ENCODE assay signal across 8 mouse cellular contexts in genomic region chr8:108798012-108798411, GRCm38 (mm10).
DNase-seq lines count a peak whose midpoint lies in the region; ATAC-seq and TF ChIP-seq lines count a peak whose summit lies in the region.

No protein-coding gene starts in this region.

- H3K4me3 ChIP-seq in heart, postnatal 0 days (ENCODE audit: low read depth, low read length) = no peak overlapping the region
- H3K4me3 ChIP-seq in midbrain, embryonic 14.5 days (replicated peaks; ENCODE audit: low read depth, low read length) = no peak overlapping the region

- DNase-seq in retina, postnatal 1 day = peak; percentile 48
- DNase-seq in retina, embryonic 14.5 days (ENCODE audit: low spot score) = no peak
- peak; percentile 11 for DNase-seq in cerebellum, adult 9-11 months
- peak; percentile 55 for DNase-seq in heart, postnatal 0 days (ENCODE audit: low spot score)
- peak; percentile 94 to 95 for DNase-seq in kidney, postnatal 4 days
- DNase-seq in midbrain, embryonic 14.5 days = peak; percentile 80
- peak; percentile 92 for DNase-seq in urinary bladder, postnatal 14 days (ENCODE audit: low spot score)

- peaks cover 13% of the 10 kb centered on the region for H3K4me1 ChIP-seq in heart, postnatal 0 days (ENCODE audit: control insufficient read depth, insufficient read depth)
- peaks cover 16% of the 10 kb centered on the region for H3K4me1 ChIP-seq in midbrain, embryonic 14.5 days (ENCODE audit: control insufficient read depth, insufficient read depth, low read length)

- H3K9me3 ChIP-seq in heart, postnatal 0 days (replicated peaks; ENCODE audit: control insufficient read depth, low read length) = no peaks in the 10 kb centered on the region
- 0 out of 2 replicates have a peak, but pooled peaks cover 5% of the 10 kb centered on the region for H3K9me3 ChIP-seq in midbrain, embryonic 14.5 days (ENCODE audit: control insufficient read depth, low read length)

- H3K27ac ChIP-seq in heart, postnatal 0 days (ENCODE audit: low read depth) = peak overlapping the region; percentile 38
- H3K27ac ChIP-seq in midbrain, embryonic 14.5 days (replicated peaks; ENCODE audit: low read depth, low read length) = peak overlapping the region; percentile 37; the same call in 1 of the 2 replicates

- no peak overlapping the region for H3K4me2 ChIP-seq in heart, postnatal 0 days (ENCODE audit: low read depth, low read length)
- H3K4me2 ChIP-seq in midbrain, embryonic 14.5 days (ENCODE audit: low read length) = no peak overlapping the region; the same call in 1 of the 2 replicates

- peaks cover 35% of the 10 kb centered on the region for H3K36me3 ChIP-seq in heart, postnatal 0 days (replicated peaks; ENCODE audit: control insufficient read depth, insufficient read depth, low read length)
- peaks cover 70% of the 10 kb centered on the region for H3K36me3 ChIP-seq in midbrain, embryonic 14.5 days (ENCODE audit: control insufficient read depth, insufficient read depth, low read length)

- no peaks in the 10 kb centered on the region for H3K27me3 ChIP-seq in heart, postnatal 0 days (ENCODE audit: control insufficient read depth, insufficient read depth, low read length)
- H3K27me3 ChIP-seq in midbrain, embryonic 14.5 days (ENCODE audit: control insufficient read depth, insufficient read depth, low read length) = no peaks in the 10 kb centered on the region

- no peak for TF ChIP-seq CTCF in heart, postnatal 0 days (IDR thresholded peaks at IDR 0.05; ENCODE audit: low read depth)

- ATAC-seq in heart, postnatal 0 days (ENCODE audit: insufficient read depth, low read depth) = peak; percentile 66
- ATAC-seq in midbrain, embryonic 14.5 days (ENCODE audit: low FRiP score, low TSS enrichment) = no peak
- ATAC-seq in activated CD4-positive, CD25-positive, alpha-beta regulatory T cell, adult 4 months = no peak

- no peak overlapping the region for H3K9ac ChIP-seq in heart, postnatal 0 days (replicated peaks; ENCODE audit: low read depth, low read length)
- H3K9ac ChIP-seq in midbrain, embryonic 14.5 days (replicated peaks; ENCODE audit: low read length) = no peak overlapping the region

- TF ChIP-seq EP300 in heart, postnatal 0 days (IDR thresholded peaks at IDR 0.05; ENCODE audit: low read depth) = no peak

- 20% methylated on average over 12 of the region's 12 CpGs for WGBS in heart, postnatal 0 days
- 38% methylated on average over 12 of the region's 12 CpGs for WGBS in midbrain, embryonic 14.5 days
